Mouse (Mus musculus): ENCODE measurements around the gene Acot11.

DNA sequence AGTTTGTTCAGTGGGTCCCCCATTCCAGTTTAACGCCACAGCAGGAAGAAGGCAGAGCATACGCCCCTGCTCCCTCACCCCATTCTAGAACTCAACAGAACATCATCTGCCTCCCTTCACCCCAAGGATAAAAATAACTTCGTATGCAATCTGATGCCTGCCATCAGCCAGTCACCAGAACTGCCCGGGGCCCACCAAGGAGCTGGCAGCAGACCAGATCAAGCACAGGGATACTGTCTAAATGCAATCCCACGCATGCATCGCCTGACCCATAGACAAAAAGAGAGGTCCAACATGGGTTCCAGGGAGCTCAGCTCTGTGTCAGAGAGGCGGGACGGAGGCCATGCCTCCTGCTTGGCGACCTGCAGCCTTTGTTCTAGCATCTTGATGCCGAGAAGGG lies 21.7 kb downstream of the Acot11 start:
- TF ChIP-seq CTCF (IDR thresholded peaks at IDR 0.05; ENCODE audit: extremely low read depth, insufficient read depth, low read length), result no peak
- no peak for TF ChIP-seq POLR2A (IDR thresholded peaks at IDR 0.05; ENCODE audit: extremely low read depth, insufficient read depth, low read length)
